Mouse (Mus musculus) heart, embryonic 15.5 days (tissue): ENCODE results near the gene Tmem174. TPM values are rescaled to one million over a fixed set of nuclear protein-coding genes. Genes with fewer than 3 reads are reported as not detected.

Experiments
- ATAC-seq: fragments of 200-750 bp; cut with Nextera tagmentation; replicated peaks from 2 replicates; pipeline ENCODE4 v1.8.0; 2017; ENCODE audit warnings: low read depth, moderate TSS enrichment; ENCODE audit not compliant: insufficient number of reproducible peaks, insufficient read depth, low FRiP score
- H3K27ac ChIP-seq: fragments of 300-500 bp; sonication (generic); 2 replicates; pipeline ENCODE4 v1.5.1; 2015; ENCODE audit warnings: mild to moderate bottlenecking, inconsistent platforms
- H3K27me3 ChIP-seq: fragments of 300-500 bp; sonication (generic); 2 replicates; pipeline ENCODE4 v1.6.1; 2015; ENCODE audit warnings: inconsistent platforms
- H3K36me3 ChIP-seq: fragments of 300-500 bp; sonication (generic); 2 replicates; pipeline ENCODE4 v1.6.1; 2015; ENCODE audit warnings: mild to moderate bottlenecking, inconsistent platforms
- H3K4me1 ChIP-seq: fragments of 300-500 bp; sonication (generic); replicated peaks from 2 replicates; pipeline ENCODE4 v1.6.1; 2015; ENCODE audit warnings: inconsistent platforms
- H3K4me2 ChIP-seq: fragments of 300-500 bp; sonication (generic); 2 replicates; pipeline ENCODE4 v1.6.1; 2015; ENCODE audit warnings: inconsistent platforms, mild to moderate bottlenecking, moderate library complexity
- H3K4me3 ChIP-seq: fragments of 300-500 bp; sonication (generic); 2 replicates; pipeline ENCODE4 v1.5.1; 2015; ENCODE audit warnings: mild to moderate bottlenecking, inconsistent platforms
- H3K9ac ChIP-seq: fragments of 300-500 bp; sonication (generic); 2 replicates; pipeline ENCODE4 v1.6.1; 2015; ENCODE audit warnings: mild to moderate bottlenecking, inconsistent platforms
- H3K9me3 ChIP-seq: fragments of 300-500 bp; sonication (generic); replicated peaks from 2 replicates; pipeline ENCODE4 v1.6.1; 2016; ENCODE audit warnings: inconsistent platforms
- WGBS: fragments of 180-500 bp; shearing (Covaris S2); methylation state at CpG from one replicate; pipeline ENCODE4 v1.1.7; 2015; ENCODE audit warnings: mixed read lengths; 5-methylcytosine and 5-hydroxymethylcytosine counted together
- polyA plus RNA-seq: library from polyadenylated mRNA; unstranded; fragments of >200 nt; fragmentation: Nextera tagmentation; extraction: Ambion mirVana; gene quantifications from 2 replicates; pipeline ENCODE4 v1.2.1, GENCODE M21; 2015

The Tmem174 gene
- polyA plus RNA-seq, 1 experiment from 2014 or later = not detected

- H3K36me3 ChIP-seq = no peaks in the 10 kb centered on the region
- H3K4me3 ChIP-seq = no peak overlapping the region
- 67% methylated on average over 9 of the region's 9 CpGs for WGBS
- no peak overlapping the region for H3K4me2 ChIP-seq
- H3K9ac ChIP-seq = no peak overlapping the region
- H3K27ac ChIP-seq = no peak overlapping the region
- ATAC-seq = no peak
- no peaks in the 10 kb centered on the region for H3K9me3 ChIP-seq
- peaks cover 19% of the 10 kb centered on the region for H3K27me3 ChIP-seq
- H3K4me1 ChIP-seq = 0 out of 2 replicates have a peak, but pooled peaks cover 6% of the 10 kb centered on the region
Observed at GRCm38 (mm10) chr13:98632306-98632942, 4.8 kb downstream of the Tmem174 start.

- Histone ChIP-seq H3K4me1 (0 out of 2 replicates have a peak, but pooled peaks cover 4% of the 10 kb centered on the region), H3K27me3 (0 out of 2 replicates have a peak, but pooled peaks cover 13% of the 10 kb centered on the region), H3K4me2 (no peak overlapping the region), H3K9ac (no peak overlapping the region), H3K27ac (no peak overlapping the region), H3K36me3 (no peaks in the 10 kb centered on the region), H3K9me3 (no peaks in the 10 kb centered on the region), H3K4me3 (no peak overlapping the region)
- no peak for ATAC-seq
- 49% methylated on average over 20 of the region's 20 CpGs for WGBS
Observed at GRCm38 (mm10) chr13:98631105-98631838, 5.9 kb downstream of the Tmem174 start.

GRCm38 (mm10) chr13:98626736-98627135 lies 10.5 kb downstream of the Tmem174 start:
- H3K9ac ChIP-seq = no peak overlapping the region
- 67% methylated on average over 20 of the region's 20 CpGs for WGBS
- no peak overlapping the region for H3K4me2 ChIP-seq
- no peak overlapping the region for H3K4me3 ChIP-seq
- H3K36me3 ChIP-seq = no peaks in the 10 kb centered on the region
- H3K27me3 ChIP-seq = 0 out of 2 replicates have a peak, but pooled peaks cover 5% of the 10 kb centered on the region
- no peak overlapping the region for H3K27ac ChIP-seq
- no peak for ATAC-seq
- H3K4me1 ChIP-seq = no peaks in the 10 kb centered on the region
- no peaks in the 10 kb centered on the region for H3K9me3 ChIP-seq

GRCm38 (mm10) chr13:98624506-98624905 lies 12.7 kb downstream of the Tmem174 start:
- no peak overlapping the region for H3K9ac ChIP-seq
- H3K4me3 ChIP-seq = no peak overlapping the region
- H3K9me3 ChIP-seq = no peaks in the 10 kb centered on the region
- no peak overlapping the region for H3K4me2 ChIP-seq
- H3K27ac ChIP-seq = no peak overlapping the region
- no peaks in the 10 kb centered on the region for H3K4me1 ChIP-seq
- 84% methylated on average over 10 of the region's 10 CpGs for WGBS
- H3K36me3 ChIP-seq = no peaks in the 10 kb centered on the region
- no peaks in the 10 kb centered on the region for H3K27me3 ChIP-seq
- ATAC-seq = no peak

GRCm38 (mm10) chr13:98622881-98623549 lies 14.2 kb downstream of the Tmem174 start:
- ATAC-seq = no peak

GRCm38 (mm10) chr13:98617429-98618067 lies 19.7 kb downstream of the Tmem174 start:
- no peaks in the 10 kb centered on the region for H3K4me1 ChIP-seq
- ATAC-seq = no peak
- 66% methylated on average over 17 of the region's 17 CpGs for WGBS
- no peaks in the 10 kb centered on the region; the same call in 1 of the 2 replicates for H3K9me3 ChIP-seq
- no peak overlapping the region for H3K27ac ChIP-seq
- no peak overlapping the region for H3K4me3 ChIP-seq
- H3K36me3 ChIP-seq = no peaks in the 10 kb centered on the region
- H3K27me3 ChIP-seq = no peaks in the 10 kb centered on the region
- no peak overlapping the region for H3K9ac ChIP-seq
- H3K4me2 ChIP-seq = no peak overlapping the region

More at GRCm38 (mm10) chr13:98622881-98623549, 14.2 kb downstream of the Tmem174 start:
- H3K9ac ChIP-seq = no peak overlapping the region
- H3K27me3 ChIP-seq = no peaks in the 10 kb centered on the region
- no peaks in the 10 kb centered on the region for H3K36me3 ChIP-seq
- no peaks in the 10 kb centered on the region for H3K9me3 ChIP-seq
- WGBS = 33% methylated on average over 8 of the region's 8 CpGs
- no peak overlapping the region for H3K4me2 ChIP-seq
- no peak overlapping the region for H3K27ac ChIP-seq
- H3K4me1 ChIP-seq = no peaks in the 10 kb centered on the region
- no peak overlapping the region for H3K4me3 ChIP-seq

GRCm38 (mm10) chr13:98607885-98608477 lies 29.2 kb downstream of the Tmem174 start:
- no peaks in the 10 kb centered on the region for H3K4me1 ChIP-seq
- no peak overlapping the region for H3K9ac ChIP-seq
- H3K9me3 ChIP-seq = no peaks in the 10 kb centered on the region; the same call in 1 of the 2 replicates
- no peak overlapping the region for H3K27ac ChIP-seq
- WGBS = 54% methylated on average over 9 of the region's 9 CpGs
- H3K4me3 ChIP-seq = no peak overlapping the region
- H3K36me3 ChIP-seq = no peaks in the 10 kb centered on the region
- H3K27me3 ChIP-seq = no peaks in the 10 kb centered on the region
- no peak for ATAC-seq
- H3K4me2 ChIP-seq = no peak overlapping the region

GRCm38 (mm10) chr13:98603799-98604198 lies 33.4 kb downstream of the Tmem174 start:
- H3K9ac ChIP-seq = no peak overlapping the region
- ATAC-seq = no peak
- 92% methylated on average over 11 of the region's 11 CpGs for WGBS

GRCm38 (mm10) chr13:98596746-98597145 lies 40.5 kb downstream of the Tmem174 start:
- no peak overlapping the region for H3K4me2 ChIP-seq
- H3K4me3 ChIP-seq = no peak overlapping the region
- peaks cover 4% of the 10 kb centered on the region for H3K4me1 ChIP-seq
- no peaks in the 10 kb centered on the region for H3K36me3 ChIP-seq
- no peaks in the 10 kb centered on the region for H3K9me3 ChIP-seq
- no peak overlapping the region for H3K9ac ChIP-seq
- 0 out of 2 replicates have a peak, but pooled peaks have one; percentile 27 for ATAC-seq
- no peaks in the 10 kb centered on the region for H3K27me3 ChIP-seq
- no peak overlapping the region for H3K27ac ChIP-seq
- 81% methylated on average over 4 of the region's 4 CpGs for WGBS

More at GRCm38 (mm10) chr13:98603799-98604198, 33.4 kb downstream of the Tmem174 start:
- Histone ChIP-seq H3K4me1 (no peaks in the 10 kb centered on the region), H3K9me3 (no peaks in the 10 kb centered on the region), H3K4me3 (no peak overlapping the region), H3K27me3 (no peaks in the 10 kb centered on the region), H3K36me3 (no peaks in the 10 kb centered on the region), H3K27ac (no peak overlapping the region), H3K4me2 (no peak overlapping the region)

GRCm38 (mm10) chr13:98594726-98595141 lies 42.5 kb downstream of the Tmem174 start:
- peaks cover 4% of the 10 kb centered on the region for H3K4me1 ChIP-seq
- peaks cover 5% of the 10 kb centered on the region for H3K27me3 ChIP-seq
- H3K9ac ChIP-seq = no peak overlapping the region
- 71% methylated on average over 10 of the region's 10 CpGs for WGBS
- H3K9me3 ChIP-seq = no peaks in the 10 kb centered on the region
- no peaks in the 10 kb centered on the region for H3K36me3 ChIP-seq
- no peak overlapping the region for H3K27ac ChIP-seq
- no peak overlapping the region for H3K4me3 ChIP-seq
- H3K4me2 ChIP-seq = no peak overlapping the region
- ATAC-seq = no peak; the same call in 1 of the 2 replicates
